Mouse (Mus musculus) heart, postnatal 0 days (tissue): ENCODE results near the gene Anp32e.

Source experiments
- CTCF ChIP-seq: IDR thresholded peaks from 2 replicates; pipeline ENCODE4 v1.5.1; 2016; ENCODE audit warnings: antibody characterized with exemption, control low read depth, low read depth
- EP300 ChIP-seq: IDR thresholded peaks from 2 replicates; pipeline ENCODE4 v1.6.1; 2016; ENCODE audit warnings: antibody characterized with exemption, low read depth

DNA sequence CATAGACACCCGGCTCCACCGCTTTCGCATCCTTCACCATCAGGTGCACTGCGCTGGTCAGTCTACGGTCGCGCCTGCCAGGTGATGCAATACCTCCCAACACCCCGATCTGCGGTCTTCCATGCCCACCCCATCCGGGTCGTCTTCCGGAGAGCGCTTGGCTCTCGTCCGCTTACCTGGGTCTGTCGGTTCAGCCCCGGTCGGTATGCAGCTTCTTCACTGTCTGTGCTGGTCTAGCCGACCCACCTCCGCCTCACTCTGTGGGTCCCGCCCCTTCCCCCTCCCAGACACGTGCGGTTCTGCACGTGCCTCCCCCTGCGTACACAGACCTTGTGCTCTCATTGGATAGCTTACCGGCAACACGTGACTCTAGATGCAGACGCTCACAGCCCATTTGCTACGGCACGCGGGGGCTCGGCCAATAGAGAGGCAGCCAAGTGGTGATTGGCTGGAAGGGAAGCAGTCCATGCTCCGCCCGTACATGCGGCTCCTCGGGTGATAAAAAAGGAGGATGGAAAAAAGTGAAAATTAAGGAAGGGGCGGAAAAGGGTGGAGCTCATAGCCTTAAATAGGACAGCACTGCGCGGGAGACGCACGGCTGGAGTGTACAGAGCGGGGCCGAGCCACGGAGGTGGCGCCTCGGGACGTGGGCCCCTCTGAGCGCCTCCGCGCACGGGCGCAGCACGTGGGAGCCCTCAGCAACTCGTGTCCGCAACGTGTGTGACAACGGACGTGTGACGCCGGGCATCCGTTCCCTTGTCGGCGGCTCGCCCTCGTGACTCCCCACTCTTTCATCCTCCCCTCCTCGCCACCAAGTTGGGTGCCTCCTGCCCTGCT is 46.8 kb upstream of the Anp32e start, which contains the start of gene Ciart:
- TF ChIP-seq CTCF: no peak
- TF ChIP-seq EP300: peak; percentile 74
